Mouse (Mus musculus) neural tube, embryonic 12.5 days (tissue): ENCODE data around the gene Swt1. TPM values are rescaled to one million over a fixed set of nuclear protein-coding genes. Genes with fewer than 3 reads are reported as not detected.
"Not testable (repeated sequence)": the region's sequence is repeated elsewhere in the genome, so short reads cannot be mapped to it uniquely, and the experiment has no call there.

Experiments
- ATAC-seq: fragments of 200-750 bp; cut with Nextera tagmentation; 2 replicates; pipeline ENCODE4 v1.8.0; 2017; ENCODE audit warnings: low read depth, mild to moderate bottlenecking, moderate TSS enrichment, moderate library complexity; ENCODE audit not compliant: low FRiP score
- H3K27ac ChIP-seq: fragments of 300-500 bp; sonication (generic); 2 replicates; pipeline ENCODE4 v1.5.1; 2016
- H3K27me3 ChIP-seq: fragments of 300-500 bp; sonication (generic); replicated peaks from 2 replicates; pipeline ENCODE4 v1.6.1; 2016; ENCODE audit warnings: mild to moderate bottlenecking
- H3K36me3 ChIP-seq: fragments of 300-500 bp; sonication (generic); 2 replicates; pipeline ENCODE4 v1.6.1; 2016; ENCODE audit warnings: mild to moderate bottlenecking
- H3K4me1 ChIP-seq: fragments of 300-500 bp; sonication (generic); 2 replicates; pipeline ENCODE4 v1.6.1; 2016
- H3K4me2 ChIP-seq: fragments of 300-500 bp; sonication (generic); replicated peaks from 2 replicates; pipeline ENCODE4 v1.6.1; 2016; ENCODE audit warnings: mild to moderate bottlenecking
- H3K4me3 ChIP-seq: fragments of 300-500 bp; sonication (generic); 2 replicates; pipeline ENCODE4 v1.5.1; 2016
- H3K9ac ChIP-seq: fragments of 300-500 bp; sonication (generic); 2 replicates; pipeline ENCODE4 v1.6.1; 2016; ENCODE audit warnings: mild to moderate bottlenecking
- H3K9me3 ChIP-seq: fragments of 300-500 bp; sonication (generic); 2 replicates; pipeline ENCODE4 v1.6.1; 2016; ENCODE audit warnings: mild to moderate bottlenecking
- WGBS: fragments of 180-500 bp; shearing (Covaris S2); methylation state at CpG from one replicate; pipeline ENCODE4 v1.1.7; 2016; 5-methylcytosine and 5-hydroxymethylcytosine counted together
- polyA plus RNA-seq: library from polyadenylated mRNA; unstranded; fragments of >200 nt; fragmentation: Nextera tagmentation; extraction: Ambion mirVana; gene quantifications from 2 replicates; pipeline ENCODE4 v1.2.1, GENCODE M21; 2016

The Swt1 gene
- polyA plus RNA-seq = 26.9 and 30.6 TPM in 2 replicates

GRCm38 (mm10) chr1:151428263-151429221 is at the start of gene Swt1, which contains the start of gene Trmt1l:
Gene Swt1, minus strand, starts transcription at chr1:151428455.
Gene Trmt1l, plus strand, starts transcription at chr1:151428542.
- H3K36me3 ChIP-seq = 0 out of 2 replicates have a peak, but pooled peaks cover 2% of the 10 kb centered on the region
- WGBS = under 1% methylated on average over 71 of the region's 74 CpGs
- ATAC-seq = peak; percentile 100

GRCm38 (mm10) chr1:151472386-151472785 is 44.1 kb upstream of the Swt1 start:
- not testable (repeated sequence) for H3K4me1 ChIP-seq, H3K27me3 ChIP-seq, H3K9me3 ChIP-seq, H3K4me3 ChIP-seq, H3K4me2 ChIP-seq, H3K9ac ChIP-seq, ATAC-seq, H3K27ac ChIP-seq
- peaks cover 67% of the 10 kb centered on the region for H3K36me3 ChIP-seq
- WGBS = 96% methylated on average over 8 of the region's 8 CpGs

More at GRCm38 (mm10) chr1:151428263-151429221, at the start of gene Swt1, which contains the start of gene Trmt1l:
- Histone ChIP-seq H3K27me3 (no peaks in the 10 kb centered on the region), H3K27ac (peak within 1 kb of the TSS; percentile 90), H3K9ac (peak within 1 kb of the TSS; percentile 94), H3K9me3 (no peaks in the 10 kb centered on the region), H3K4me3 (peak within 1 kb of the TSS; percentile 92), H3K4me2 (peak within 1 kb of the TSS; percentile 74), H3K4me1 (peaks cover 13% of the 10 kb centered on the region)

- no peak for ATAC-seq
- Histone ChIP-seq H3K36me3 (peaks cover 61% of the 10 kb centered on the region), H3K4me1 (peaks cover 3% of the 10 kb centered on the region; the same call in 1 of the 2 replicates), H3K9me3 (no peaks in the 10 kb centered on the region), H3K9ac (no peak overlapping the region), H3K4me3 (no peak overlapping the region), H3K4me2 (no peak overlapping the region), H3K27ac (no peak overlapping the region), H3K27me3 (no peaks in the 10 kb centered on the region)
- WGBS = 46% methylated on average over 7 of the region's 7 CpGs
These were observed 43.2 kb upstream of the Swt1 start for GRCm38 (mm10) chr1:151471429-151471828.

DNA sequence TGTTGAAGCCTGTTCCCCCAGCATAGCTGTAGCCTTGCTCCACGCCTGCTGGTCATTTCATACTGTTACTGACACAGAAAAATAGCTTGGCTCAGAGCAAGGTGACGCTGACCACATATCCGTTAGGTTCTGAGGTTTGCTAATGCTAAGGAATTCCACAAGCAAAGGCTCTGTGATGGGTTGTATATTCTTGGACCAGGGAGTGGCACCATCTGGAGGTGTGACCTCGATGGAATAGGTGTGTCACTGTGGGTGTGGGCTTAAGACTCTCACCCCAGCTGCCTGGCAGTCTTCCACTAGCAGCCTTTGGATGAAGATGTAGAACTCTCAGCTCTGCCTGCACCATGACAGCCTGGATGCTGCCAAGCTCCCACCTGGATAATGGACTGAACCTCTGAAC is 38.3 kb upstream of the Swt1 start:
- no peak for ATAC-seq
- Histone ChIP-seq H3K4me2 (no peak overlapping the region), H3K9ac (no peak overlapping the region), H3K9me3 (no peaks in the 10 kb centered on the region), H3K27ac (no peak overlapping the region), H3K4me1 (peaks cover 3% of the 10 kb centered on the region; the same call in 1 of the 2 replicates), H3K36me3 (peaks cover 21% of the 10 kb centered on the region), H3K4me3 (no peak overlapping the region), H3K27me3 (no peaks in the 10 kb centered on the region)
- WGBS = 92% methylated on average over 4 of the region's 4 CpGs

GRCm38 (mm10) chr1:151464914-151465313 is 36.7 kb upstream of the Swt1 start:
- ATAC-seq = no peak
- H3K27me3 ChIP-seq = no peaks in the 10 kb centered on the region
- no peak overlapping the region for H3K9ac ChIP-seq
- WGBS = 73% methylated on average over 4 of the region's 4 CpGs
- H3K27ac ChIP-seq = no peak overlapping the region
- H3K4me1 ChIP-seq = no peaks in the 10 kb centered on the region
- no peak overlapping the region for H3K4me3 ChIP-seq
- peaks cover 28% of the 10 kb centered on the region for H3K36me3 ChIP-seq
- no peaks in the 10 kb centered on the region for H3K9me3 ChIP-seq
- H3K4me2 ChIP-seq = no peak overlapping the region

- no peak overlapping the region for H3K9ac ChIP-seq
- H3K4me3 ChIP-seq = no peak overlapping the region
- no peak for ATAC-seq
- no peak overlapping the region for H3K4me2 ChIP-seq
- peaks cover 42% of the 10 kb centered on the region for H3K36me3 ChIP-seq
- H3K9me3 ChIP-seq = no peaks in the 10 kb centered on the region
- 83% methylated on average over 9 of the region's 9 CpGs for WGBS
- no peaks in the 10 kb centered on the region for H3K4me1 ChIP-seq
- H3K27me3 ChIP-seq = no peaks in the 10 kb centered on the region
- H3K27ac ChIP-seq = no peak overlapping the region
These were observed 33.0 kb upstream of the Swt1 start for GRCm38 (mm10) chr1:151461265-151461664.

- Histone ChIP-seq H3K27ac (no peak overlapping the region), H3K27me3 (no peaks in the 10 kb centered on the region), H3K4me1 (no peaks in the 10 kb centered on the region), H3K9ac (no peak overlapping the region), H3K4me2 (no peak overlapping the region), H3K9me3 (no peaks in the 10 kb centered on the region), H3K4me3 (no peak overlapping the region), H3K36me3 (peaks cover 62% of the 10 kb centered on the region)
- WGBS = 91% methylated on average over 5 of the region's 5 CpGs
- no peak for ATAC-seq
These were observed 28.8 kb upstream of the Swt1 start for GRCm38 (mm10) chr1:151457087-151457486.

GRCm38 (mm10) chr1:151451946-151452345 is 23.7 kb upstream of the Swt1 start:
- H3K9me3 ChIP-seq = no peaks in the 10 kb centered on the region
- no peak overlapping the region for H3K9ac ChIP-seq
- no peak overlapping the region for H3K4me2 ChIP-seq
- H3K4me1 ChIP-seq = no peaks in the 10 kb centered on the region
- 97% methylated on average over 11 of the region's 11 CpGs for WGBS
- H3K27me3 ChIP-seq = no peaks in the 10 kb centered on the region
- H3K36me3 ChIP-seq = peaks cover 64% of the 10 kb centered on the region
- no peak for ATAC-seq
- H3K27ac ChIP-seq = no peak overlapping the region
- no peak overlapping the region for H3K4me3 ChIP-seq

- Histone ChIP-seq H3K36me3 (peaks cover 68% of the 10 kb centered on the region), H3K27ac (no peak overlapping the region), H3K27me3 (no peaks in the 10 kb centered on the region), H3K4me1 (no peaks in the 10 kb centered on the region), H3K9ac (no peak overlapping the region), H3K4me2 (no peak overlapping the region), H3K9me3 (no peaks in the 10 kb centered on the region), H3K4me3 (no peak overlapping the region)
- ATAC-seq = no peak
- WGBS = 85% methylated on average over 2 of the region's 2 CpGs
These were observed 22.6 kb upstream of the Swt1 start for GRCm38 (mm10) chr1:151450851-151451250.

- Histone ChIP-seq H3K4me1 (no peaks in the 10 kb centered on the region), H3K4me2 (no peak overlapping the region), H3K9me3 (no peaks in the 10 kb centered on the region), H3K4me3 (no peak overlapping the region), H3K9ac (no peak overlapping the region), H3K36me3 (peaks cover 78% of the 10 kb centered on the region), H3K27ac (no peak overlapping the region), H3K27me3 (no peaks in the 10 kb centered on the region)
- WGBS = 97% methylated on average over 10 of the region's 10 CpGs
- no peak for ATAC-seq
These were observed 21.6 kb upstream of the Swt1 start for GRCm38 (mm10) chr1:151449866-151450265.

- H3K4me3 ChIP-seq = no peak overlapping the region
- H3K36me3 ChIP-seq = peaks cover 51% of the 10 kb centered on the region
- no peak for ATAC-seq
- H3K4me2 ChIP-seq = no peak overlapping the region
- no peak overlapping the region for H3K9ac ChIP-seq
- no peaks in the 10 kb centered on the region for H3K4me1 ChIP-seq
- H3K9me3 ChIP-seq = no peaks in the 10 kb centered on the region
- H3K27ac ChIP-seq = no peak overlapping the region
- 97% methylated on average over 6 of the region's 6 CpGs for WGBS
- H3K27me3 ChIP-seq = no peaks in the 10 kb centered on the region
These were observed 7.2 kb upstream of the Swt1 start for GRCm38 (mm10) chr1:151435431-151435830.

- no peak for ATAC-seq
- Histone ChIP-seq H3K27me3 (no peaks in the 10 kb centered on the region), H3K9me3 (no peaks in the 10 kb centered on the region), H3K27ac (no peak overlapping the region), H3K9ac (peak overlapping the region; percentile 94), H3K4me2 (peak overlapping the region; percentile 74), H3K4me3 (peak overlapping the region; percentile 92), H3K36me3 (peaks cover 8% of the 10 kb centered on the region; the same call in 1 of the 2 replicates), H3K4me1 (peaks cover 13% of the 10 kb centered on the region)
- 52% methylated on average over 9 of the region's 9 CpGs for WGBS
These were observed 1.1 kb upstream of the Swt1 start for GRCm38 (mm10) chr1:151429316-151429715.
